Mouse (Mus musculus): ENCODE data around the gene Trcg1. TPM values are rescaled to one million over a fixed set of nuclear protein-coding genes. Genes with fewer than 3 reads are reported as not detected.

The Trcg1 gene
- polyA plus RNA-seq, 1 experiment from 2014 or later, result not detected

- Histone ChIP-seq H3K27me3 (ENCODE audit: control insufficient read depth, insufficient read depth, low read length) (no peaks in the 10 kb centered on the region), H3K4me1 (replicated peaks; ENCODE audit: control insufficient read depth, insufficient read depth, low read length) (no peaks in the 10 kb centered on the region)
- WGBS, result 63% methylated on average over 4 of the region's 4 CpGs
Measured at GRCm38 (mm10) chr9:57283311-57283710, 47.0 kb downstream of the Trcg1 start.

DNA sequence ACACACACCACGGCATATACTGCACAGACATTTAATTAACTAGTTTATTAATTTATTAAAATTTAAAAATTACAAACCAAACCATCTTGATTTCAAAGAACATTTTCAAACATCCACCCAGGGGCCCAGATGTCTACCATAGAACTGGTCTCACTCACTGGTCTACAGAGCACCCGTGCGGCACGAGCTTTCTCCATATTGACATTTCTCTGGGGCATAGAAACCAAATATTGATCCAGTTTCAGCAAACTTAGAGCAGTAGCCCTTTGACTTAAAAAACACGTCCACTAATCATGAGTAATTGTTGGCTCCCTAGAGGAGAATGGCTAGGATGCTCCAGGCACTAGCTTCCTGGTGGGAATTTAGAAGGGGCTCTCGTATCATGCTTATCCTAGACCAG, 50.8 kb downstream of the Trcg1 start:
- Histone ChIP-seq H3K9me3 (ENCODE audit: control insufficient read depth, low read length) (no peaks in the 10 kb centered on the region), H3K36me3 (ENCODE audit: control insufficient read depth, insufficient read depth, low read length) (no peaks in the 10 kb centered on the region), H3K27me3 (ENCODE audit: control insufficient read depth, insufficient read depth, low read length) (no peaks in the 10 kb centered on the region), H3K4me2 (replicated peaks; ENCODE audit: low read depth, low read length) (no peak overlapping the region), H3K9ac (ENCODE audit: low read depth, low read length) (no peak overlapping the region), H3K4me3 (ENCODE audit: low read depth, low read length) (no peak overlapping the region), H3K4me1 (replicated peaks; ENCODE audit: control insufficient read depth, insufficient read depth, low read length) (no peaks in the 10 kb centered on the region), H3K27ac (ENCODE audit: low read depth, low read length) (no peak overlapping the region)
- DNase-seq (ENCODE audit: low spot score) (no peak), ATAC-seq (ENCODE audit: low FRiP score) (no peak)
- WGBS, result 93% methylated on average over 6 of the region's 6 CpGs

More at GRCm38 (mm10) chr9:57283311-57283710, 47.0 kb downstream of the Trcg1 start:
- no peak for DNase-seq (ENCODE audit: low spot score)
- Histone ChIP-seq H3K4me3 (ENCODE audit: low read depth, low read length) (no peak overlapping the region), H3K9me3 (ENCODE audit: control insufficient read depth, low read length) (no peaks in the 10 kb centered on the region), H3K9ac (ENCODE audit: low read depth, low read length) (no peak overlapping the region), H3K4me2 (replicated peaks; ENCODE audit: low read depth, low read length) (no peak overlapping the region), H3K36me3 (ENCODE audit: control insufficient read depth, insufficient read depth, low read length) (no peaks in the 10 kb centered on the region), H3K27ac (ENCODE audit: low read depth, low read length) (no peak overlapping the region)
- ATAC-seq (ENCODE audit: low FRiP score), result no peak

GRCm38 (mm10) chr9:57294905-57295304, 58.5 kb downstream of the Trcg1 start:
- DNase-seq (ENCODE audit: low spot score), result no peak
- H3K36me3 ChIP-seq (ENCODE audit: control insufficient read depth, insufficient read depth, low read length), result no peaks in the 10 kb centered on the region
- 83% methylated on average over 3 of the region's 3 CpGs for WGBS
- H3K9ac ChIP-seq (ENCODE audit: low read depth, low read length), result no peak overlapping the region
- ATAC-seq (ENCODE audit: low FRiP score), result no peak
- no peaks in the 10 kb centered on the region for H3K4me1 ChIP-seq (replicated peaks; ENCODE audit: control insufficient read depth, insufficient read depth, low read length)
- no peaks in the 10 kb centered on the region for H3K27me3 ChIP-seq (ENCODE audit: control insufficient read depth, insufficient read depth, low read length)
- no peak overlapping the region for H3K27ac ChIP-seq (ENCODE audit: low read depth, low read length)
- H3K4me2 ChIP-seq (replicated peaks; ENCODE audit: low read depth, low read length), result no peak overlapping the region
- no peak overlapping the region for H3K4me3 ChIP-seq (ENCODE audit: low read depth, low read length)
- no peaks in the 10 kb centered on the region for H3K9me3 ChIP-seq (ENCODE audit: control insufficient read depth, low read length)

DNA sequence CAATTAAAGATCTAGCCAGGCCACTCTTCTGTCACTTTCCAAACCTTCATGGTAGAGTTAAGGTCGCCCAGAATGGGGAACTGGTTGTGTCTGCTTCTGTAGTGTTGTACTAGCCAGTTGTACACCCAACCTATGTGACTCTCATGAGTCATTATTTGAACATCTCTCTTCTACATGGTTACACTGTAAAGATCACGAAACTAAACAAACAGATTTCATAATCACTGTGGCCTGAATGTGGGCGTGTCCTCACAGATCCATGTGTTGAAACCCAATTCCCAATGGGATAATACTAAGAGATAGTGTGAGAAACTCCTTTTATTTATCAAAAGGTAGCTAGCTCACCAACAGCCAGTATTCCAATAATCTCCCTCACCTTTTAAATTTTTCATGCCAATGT, 59.3 kb downstream of the Trcg1 start:
- DNase-seq (ENCODE audit: low spot score), result no peak
- WGBS, result 90% methylated on average over 3 of the region's 3 CpGs
- no peaks in the 10 kb centered on the region for H3K27me3 ChIP-seq (ENCODE audit: control insufficient read depth, insufficient read depth, low read length)
- H3K36me3 ChIP-seq (ENCODE audit: control insufficient read depth, insufficient read depth, low read length), result no peaks in the 10 kb centered on the region
- ATAC-seq (ENCODE audit: low FRiP score), result no peak
- no peak overlapping the region for H3K27ac ChIP-seq (ENCODE audit: low read depth, low read length)
- H3K9ac ChIP-seq (ENCODE audit: low read depth, low read length), result no peak overlapping the region
- H3K9me3 ChIP-seq (ENCODE audit: control insufficient read depth, low read length), result no peaks in the 10 kb centered on the region
- no peak overlapping the region for H3K4me3 ChIP-seq (ENCODE audit: low read depth, low read length)
- no peak overlapping the region for H3K4me2 ChIP-seq (replicated peaks; ENCODE audit: low read depth, low read length)
- no peaks in the 10 kb centered on the region for H3K4me1 ChIP-seq (replicated peaks; ENCODE audit: control insufficient read depth, insufficient read depth, low read length)

GRCm38 (mm10) chr9:57296277-57296676, 59.9 kb downstream of the Trcg1 start:
- Histone ChIP-seq H3K4me1 (replicated peaks; ENCODE audit: control insufficient read depth, insufficient read depth, low read length) (no peaks in the 10 kb centered on the region), H3K27me3 (ENCODE audit: control insufficient read depth, insufficient read depth, low read length) (no peaks in the 10 kb centered on the region), H3K27ac (ENCODE audit: low read depth, low read length) (no peak overlapping the region), H3K9me3 (ENCODE audit: control insufficient read depth, low read length) (no peaks in the 10 kb centered on the region), H3K9ac (ENCODE audit: low read depth, low read length) (no peak overlapping the region), H3K36me3 (ENCODE audit: control insufficient read depth, insufficient read depth, low read length) (no peaks in the 10 kb centered on the region), H3K4me3 (ENCODE audit: low read depth, low read length) (no peak overlapping the region), H3K4me2 (replicated peaks; ENCODE audit: low read depth, low read length) (no peak overlapping the region)
- DNase-seq (ENCODE audit: low spot score), result no peak
- ATAC-seq (ENCODE audit: low FRiP score), result no peak
- 61% methylated on average over 8 of the region's 8 CpGs for WGBS

GRCm38 (mm10) chr9:57297938-57298337, 61.6 kb downstream of the Trcg1 start:
- DNase-seq (ENCODE audit: low spot score) (no peak), ATAC-seq (ENCODE audit: low FRiP score) (no peak)
- Histone ChIP-seq H3K27ac (ENCODE audit: low read depth, low read length) (no peak overlapping the region), H3K36me3 (ENCODE audit: control insufficient read depth, insufficient read depth, low read length) (no peaks in the 10 kb centered on the region), H3K4me1 (replicated peaks; ENCODE audit: control insufficient read depth, insufficient read depth, low read length) (no peaks in the 10 kb centered on the region), H3K9ac (ENCODE audit: low read depth, low read length) (no peak overlapping the region), H3K4me3 (ENCODE audit: low read depth, low read length) (no peak overlapping the region), H3K4me2 (replicated peaks; ENCODE audit: low read depth, low read length) (no peak overlapping the region), H3K9me3 (ENCODE audit: control insufficient read depth, low read length) (no peaks in the 10 kb centered on the region), H3K27me3 (ENCODE audit: control insufficient read depth, insufficient read depth, low read length) (no peaks in the 10 kb centered on the region)
- WGBS, result 95% methylated on average over 2 of the region's 2 CpGs

Other genes with a start within 250 kb of the Trcg1 start
- gene Ptpn9, start 241.6 kb upstream of the Trcg1 start, polyA plus RNA-seq (2014; fragmentation: Nextera tagmentation; extraction: Ambion mirVana), result 28.1 and 34.0 TPM in 2 replicates
- 52.8 and 53.8 TPM in 2 replicates for gene Sin3a, start 164.5 kb upstream of the Trcg1 start, polyA plus RNA-seq (2014; fragmentation: Nextera tagmentation; extraction: Ambion mirVana)
- 19.2 and 22.3 TPM in 2 replicates for gene Man2c1, start 105.9 kb upstream of the Trcg1 start, polyA plus RNA-seq (2014; fragmentation: Nextera tagmentation; extraction: Ambion mirVana)
- 5.3 and 6.3 TPM in 2 replicates for gene Neil1, start 88.3 kb upstream of the Trcg1 start, polyA plus RNA-seq (2014; fragmentation: Nextera tagmentation; extraction: Ambion mirVana)
- 104 TPM in 2 replicates for gene Commd4, start 78.2 kb upstream of the Trcg1 start, polyA plus RNA-seq (2014; fragmentation: Nextera tagmentation; extraction: Ambion mirVana)
- gene 1700017B05Rik, start 26.1 kb downstream of the Trcg1 start, polyA plus RNA-seq (2014; fragmentation: Nextera tagmentation; extraction: Ambion mirVana), result 6.6 and 7.6 TPM in 2 replicates
- 16.5 and 19.8 TPM in 2 replicates for gene Ppcdc, start 203.6 kb downstream of the Trcg1 start, polyA plus RNA-seq (2014; fragmentation: Nextera tagmentation; extraction: Ambion mirVana)
- 17.7 and 18.3 TPM in 2 replicates for gene Scamp5, start 231.5 kb downstream of the Trcg1 start, polyA plus RNA-seq (2014; fragmentation: Nextera tagmentation; extraction: Ambion mirVana)